Mouse (Mus musculus) fibroblast of lung, adult 2 months (primary cell): ENCODE results near the gene Them4.
A peak's percentile ranks its signal among the peaks of the same experiment; 100 is the strongest.
"Not testable (repeated sequence)": the region's sequence is repeated elsewhere in the genome, so short reads cannot be mapped to it uniquely, and the experiment has no call there.

ENCODE experiments used
- DNase-seq: peaks from one replicate; pipeline ENCODE4 v3.0.0-alpha.2; 2011; ENCODE audit warnings: low read depth

Gene Them4

GRCm38 (mm10) chr3:94309633-94310363, at the start of gene Them4:
Gene Them4, plus strand, starts transcription at chr3:94310089.
- peak; percentile 91 for DNase-seq

GRCm38 (mm10) chr3:94260598-94260997, 49.3 kb upstream of the Them4 start:
- no peak for DNase-seq

- not testable (repeated sequence) for DNase-seq
Observed at GRCm38 (mm10) chr3:94263736-94264135, 46.2 kb upstream of the Them4 start, which contains the start of gene Gm4778. Gene Gm4778, plus strand, starts transcription at chr3:94264036.

GRCm38 (mm10) chr3:94275991-94276390, 33.9 kb upstream of the Them4 start:
- no peak for DNase-seq

GRCm38 (mm10) chr3:94305457-94305856, 4.4 kb upstream of the Them4 start:
- DNase-seq: no peak

- no peak for DNase-seq
Observed at GRCm38 (mm10) chr3:94306975-94307374, 2.9 kb upstream of the Them4 start.

- no peak for DNase-seq
Observed at GRCm38 (mm10) chr3:94310491-94310890, 602 bp downstream of the Them4 start.

- DNase-seq: no peak
Observed at GRCm38 (mm10) chr3:94310911-94311310, 1.0 kb downstream of the Them4 start.

GRCm38 (mm10) chr3:94311376-94311775, 1.5 kb downstream of the Them4 start:
- no peak for DNase-seq

GRCm38 (mm10) chr3:94328681-94329080, 18.8 kb downstream of the Them4 start:
- no peak for DNase-seq

- DNase-seq: peak; percentile 4
Observed at GRCm38 (mm10) chr3:94334442-94334841, 24.6 kb downstream of the Them4 start.

GRCm38 (mm10) chr3:94338522-94338921, 28.6 kb downstream of the Them4 start:
- DNase-seq: no peak

- no peak for DNase-seq
Observed at GRCm38 (mm10) chr3:94341959-94342422, 32.1 kb downstream of the Them4 start, which contains the start of gene Them5. Gene Them5, plus strand, starts transcription at chr3:94342099.

GRCm38 (mm10) chr3:94342552-94342951, 32.7 kb downstream of the Them4 start:
- no peak for DNase-seq

- DNase-seq: no peak
Observed at GRCm38 (mm10) chr3:94344182-94344581, 34.3 kb downstream of the Them4 start.

- no peak for DNase-seq
Observed at GRCm38 (mm10) chr3:94344897-94345296, 35.0 kb downstream of the Them4 start.

- DNase-seq: no peak
Observed at GRCm38 (mm10) chr3:94348146-94348545, 38.3 kb downstream of the Them4 start.

- DNase-seq: no peak
Observed at GRCm38 (mm10) chr3:94360812-94361211, 50.9 kb downstream of the Them4 start.

- DNase-seq: no peak
Observed at GRCm38 (mm10) chr3:94362138-94362537, 52.2 kb downstream of the Them4 start, which contains the start of gene C2cd4d. Gene C2cd4d, plus strand, starts transcription at chr3:94362438.

GRCm38 (mm10) chr3:94363291-94364153, 53.6 kb downstream of the Them4 start:
- DNase-seq: no peak

GRCm38 (mm10) chr3:94364154-94364526, 54.3 kb downstream of the Them4 start:
- DNase-seq: no peak

GRCm38 (mm10) chr3:94366761-94367160, 56.9 kb downstream of the Them4 start:
- peak; percentile 46 for DNase-seq

- DNase-seq: no peak
Observed at GRCm38 (mm10) chr3:94367511-94367910, 57.6 kb downstream of the Them4 start.
